Comparison of ENCODE assay signal across 28 mouse cellular contexts in genomic region chr13:41680854-41681549, GRCm38 (mm10).
DNase-seq lines count a peak whose midpoint lies in the region; ATAC-seq lines count a peak whose summit lies in the region.
"Had no signal": no experiment of that assay in that cellular context is flagged by ENCODE, and none has a peak within 500 bp of the region (broad histone marks: within the 10 kb centered on the region; RNA-seq: fewer than 3 reads in every experiment).

No protein-coding gene starts in this region.

- 58% methylated on average over 12 of the region's 12 CpGs for WGBS in kidney, embryonic 14.5 days
- WGBS in midbrain, embryonic 11.5 days: 71% methylated on average over 12 of the region's 12 CpGs
- 75% methylated on average over 12 of the region's 12 CpGs for WGBS in midbrain, embryonic 16.5 days

- peaks cover 21% of the 10 kb centered on the region for H3K4me1 ChIP-seq in kidney, embryonic 14.5 days (ENCODE audit: control insufficient read depth, insufficient read depth, low read length)
- no peaks in the 10 kb centered on the region for H3K4me1 ChIP-seq in midbrain, embryonic 11.5 days (ENCODE audit: control insufficient read depth, insufficient read depth, low read length)
- no peaks in the 10 kb centered on the region for H3K4me1 ChIP-seq in midbrain, embryonic 16.5 days (ENCODE audit: control insufficient read depth, insufficient read depth, low read length)
- H3K4me1 ChIP-seq: embryonic facial prominence, embryonic 13.5 days; liver, embryonic 15.5 days; midbrain, embryonic 12.5 days; neural tube, embryonic 13.5 days had no signal

- no peaks in the 10 kb centered on the region for H3K27me3 ChIP-seq in kidney, embryonic 14.5 days (ENCODE audit: control insufficient read depth, insufficient read depth, low read length)
- no peaks in the 10 kb centered on the region for H3K27me3 ChIP-seq in midbrain, embryonic 11.5 days (ENCODE audit: control insufficient read depth, insufficient read depth, low read length)
- no peaks in the 10 kb centered on the region for H3K27me3 ChIP-seq in midbrain, embryonic 16.5 days (ENCODE audit: control insufficient read depth, insufficient read depth, low read depth, low read length)
- H3K27me3 ChIP-seq: embryonic facial prominence, embryonic 13.5 days; heart, embryonic 12.5 days; liver, embryonic 15.5 days; lung, embryonic 15.5 days; midbrain, embryonic 12.5 days; neural tube, embryonic 13.5 days; stomach, embryonic 15.5 days had no signal

- no peak overlapping the region for H3K4me3 ChIP-seq in kidney, embryonic 14.5 days (ENCODE audit: low read length)
- no peak overlapping the region for H3K4me3 ChIP-seq in midbrain, embryonic 11.5 days (ENCODE audit: low read depth, low read length)
- no peak overlapping the region for H3K4me3 ChIP-seq in midbrain, embryonic 16.5 days (ENCODE audit: low read depth, low read length)
- H3K4me3 ChIP-seq: embryonic facial prominence, embryonic 13.5 days; gastrocnemius, adult 2 months; heart, adult 2 months; heart, embryonic 12.5 days; layer of hippocampus, adult 2 months; liver, embryonic 15.5 days; lung, embryonic 15.5 days; midbrain, embryonic 12.5 days; neural tube, embryonic 13.5 days; stomach, embryonic 15.5 days had no signal

- DNase-seq in kidney, adult 9 months: peak; percentile 88
- peak; percentile 86 for DNase-seq in midbrain, embryonic 11.5 days (ENCODE audit: low spot score, missing footprints)
- peak; percentile 57 for DNase-seq in kidney, postnatal 14 days
- no peak for DNase-seq in spleen, postnatal 14 days (ENCODE audit: low spot score in 2 of 2)
- DNase-seq: adrenal gland, adult 2 months; adrenal gland, postnatal 36 days; B cell, adult 2 months; cerebellum, adult 18-20 months; cerebellum, postnatal 10 days; gastrocnemius, adult 2 months; gastrocnemius, postnatal 36 days; heart, adult 2 months; thymus, postnatal 14 days had no signal

- ATAC-seq in kidney, embryonic 14.5 days (ENCODE audit: low FRiP score, low TSS enrichment): no peak
- ATAC-seq in midbrain, embryonic 11.5 days (ENCODE audit: low FRiP score): no peak
- ATAC-seq in midbrain, embryonic 16.5 days: no peak
- ATAC-seq in megakaryocyte-erythroid progenitor cell, adult 5-6 weeks (replicated peaks; ENCODE audit: low FRiP score, low TSS enrichment, poor library complexity, severe bottlenecking): no peak
- ATAC-seq: activated CD4-positive, CD25-positive, alpha-beta regulatory T cell, adult 4 months; forebrain, embryonic 16.5 days; intestine, postnatal 0 days had no signal

- H3K9me3 ChIP-seq in kidney, embryonic 14.5 days (ENCODE audit: control insufficient read depth, low read length): no peaks in the 10 kb centered on the region
- no peaks in the 10 kb centered on the region for H3K9me3 ChIP-seq in midbrain, embryonic 11.5 days (ENCODE audit: control insufficient read depth, low read length)
- H3K9me3 ChIP-seq in midbrain, embryonic 16.5 days (replicated peaks; ENCODE audit: control insufficient read depth, low read length, poor library complexity, severe bottlenecking): no peaks in the 10 kb centered on the region
- H3K9me3 ChIP-seq: embryonic facial prominence, embryonic 13.5 days; heart, embryonic 12.5 days; liver, embryonic 15.5 days; lung, embryonic 15.5 days; midbrain, embryonic 12.5 days; neural tube, embryonic 13.5 days; stomach, embryonic 15.5 days had no signal

- H3K27ac ChIP-seq in kidney, embryonic 14.5 days (ENCODE audit: low read depth, low read length): no peak overlapping the region
- H3K27ac ChIP-seq in midbrain, embryonic 11.5 days (ENCODE audit: low read depth, low read length): no peak overlapping the region
- H3K27ac ChIP-seq in midbrain, embryonic 16.5 days (ENCODE audit: low read length): no peak overlapping the region
- H3K27ac ChIP-seq: embryonic facial prominence, embryonic 13.5 days; gastrocnemius, adult 2 months; heart, adult 2 months; hindbrain, embryonic 14.5 days; layer of hippocampus, adult 2 months; liver, embryonic 15.5 days; lung, embryonic 15.5 days; midbrain, embryonic 12.5 days; neural tube, embryonic 13.5 days; stomach, embryonic 15.5 days had no signal

- H3K4me2 ChIP-seq in kidney, embryonic 14.5 days (replicated peaks; ENCODE audit: low read depth, low read length): no peak overlapping the region
- no peak overlapping the region for H3K4me2 ChIP-seq in midbrain, embryonic 11.5 days
- no peak overlapping the region for H3K4me2 ChIP-seq in midbrain, embryonic 16.5 days (ENCODE audit: low read length)
- H3K4me2 ChIP-seq: embryonic facial prominence, embryonic 13.5 days; heart, embryonic 12.5 days; hindbrain, embryonic 14.5 days; liver, embryonic 15.5 days; lung, embryonic 15.5 days; midbrain, embryonic 12.5 days; neural tube, embryonic 13.5 days; stomach, embryonic 15.5 days had no signal

- no peak overlapping the region for H3K9ac ChIP-seq in kidney, embryonic 14.5 days (ENCODE audit: low read depth, low read length)
- H3K9ac ChIP-seq in midbrain, embryonic 11.5 days (ENCODE audit: low read length): no peak overlapping the region
- no peak overlapping the region for H3K9ac ChIP-seq in midbrain, embryonic 16.5 days (ENCODE audit: low read depth, low read length)
- H3K9ac ChIP-seq: embryonic facial prominence, embryonic 13.5 days; heart, embryonic 12.5 days; hindbrain, embryonic 14.5 days; liver, embryonic 15.5 days; lung, embryonic 15.5 days; midbrain, embryonic 12.5 days; neural tube, embryonic 13.5 days; stomach, embryonic 15.5 days had no signal

- no peaks in the 10 kb centered on the region for H3K36me3 ChIP-seq in kidney, embryonic 14.5 days (ENCODE audit: control insufficient read depth, insufficient read depth, low read length)
- no peaks in the 10 kb centered on the region for H3K36me3 ChIP-seq in midbrain, embryonic 11.5 days (ENCODE audit: control insufficient read depth, insufficient read depth, low read length)
- no peaks in the 10 kb centered on the region for H3K36me3 ChIP-seq in midbrain, embryonic 16.5 days (ENCODE audit: control insufficient read depth, insufficient read depth, low read length)
- H3K36me3 ChIP-seq: embryonic facial prominence, embryonic 13.5 days; heart, embryonic 12.5 days; liver, embryonic 15.5 days; lung, embryonic 15.5 days; midbrain, embryonic 12.5 days; neural tube, embryonic 13.5 days; stomach, embryonic 15.5 days had no signal

Comparison
In these comparisons a context has a peak if more than half of its experiments do, and no peak if none do; other contexts are left out.
1. DNase-seq: peak in kidney, adult 9 months (single experiment), midbrain, embryonic 11.5 days (single experiment) and kidney, postnatal 14 days (single experiment); none in spleen, postnatal 14 days (0 of 2).